Mouse (Mus musculus) erythroblast, embryonic 14.5 days (primary cell): ENCODE results near the gene Plcl2.

Experiments used
- GATA1 ChIP-seq: IDR thresholded peaks from 2 replicates; pipeline ENCODE4 v1.6.1; 2012; ENCODE audit warnings: low read length, inconsistent platforms, mixed read lengths
- TAL1 ChIP-seq: IDR thresholded peaks from 3 replicates; pipeline ENCODE4 v1.6.1; 2012; ENCODE audit warnings: low read length, inconsistent platforms, mixed read lengths

DNA sequence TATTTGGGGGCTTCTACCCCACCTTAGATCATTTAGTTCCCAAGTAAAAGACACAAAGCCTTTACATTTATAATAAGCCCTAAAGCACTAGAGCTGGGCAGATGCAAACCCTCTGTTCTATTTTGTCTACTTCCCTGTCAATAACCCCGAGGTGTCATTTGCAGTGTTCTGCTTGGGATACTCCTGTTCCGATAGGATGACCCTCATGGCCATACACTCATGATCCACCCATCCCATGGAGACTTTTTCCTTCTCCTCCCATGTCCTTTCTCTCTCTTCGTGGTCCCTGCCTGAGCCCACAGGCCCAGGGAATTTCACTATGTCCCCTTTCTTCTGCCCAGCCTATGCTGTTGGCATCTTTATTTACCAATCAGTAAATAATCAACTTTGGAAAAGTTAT, 20.8 kb upstream of the Plcl2 start:
- TF ChIP-seq GATA1 (no peak), TAL1 (no peak)
